ENCODE assay signal across 8 mouse cellular contexts in genomic region chr1:134078802-134079476, GRCm38 (mm10). TPM values are rescaled to one million over a fixed set of nuclear protein-coding genes. Genes with fewer than 3 reads are reported as not detected.
DNase-seq lines count a peak whose midpoint lies in the region; ATAC-seq and TF ChIP-seq lines count a peak whose summit lies in the region.

Btg2 (minus strand) TSS chr1:134079120.

- ATAC-seq in forebrain, embryonic 12.5 days (ENCODE audit: low FRiP score) = peak; percentile 95
- ATAC-seq in heart, postnatal 0 days (ENCODE audit: insufficient read depth, low read depth) = peak; percentile 91
- ATAC-seq in liver, postnatal 0 days = peak; percentile 92
- ATAC-seq in neural tube, embryonic 14.5 days (ENCODE audit: low read depth) = peak; percentile 96

- peaks cover 22% of the 10 kb centered on the region for H3K27me3 ChIP-seq in CH12.LX (replicated peaks)
- H3K27me3 ChIP-seq in forebrain, embryonic 12.5 days = no peaks in the 10 kb centered on the region
- no peaks in the 10 kb centered on the region for H3K27me3 ChIP-seq in heart, postnatal 0 days (ENCODE audit: control insufficient read depth, insufficient read depth, low read length)
- H3K27me3 ChIP-seq in liver, postnatal 0 days (ENCODE audit: insufficient read depth, low read length) = no peaks in the 10 kb centered on the region
- H3K27me3 ChIP-seq in neural tube, embryonic 14.5 days (ENCODE audit: control insufficient read depth, insufficient read depth, low read length) = no peaks in the 10 kb centered on the region

- peak; percentile 89 for DNase-seq in CH12.LX (ENCODE audit: extremely low read depth)
- DNase-seq in c-Kit-positive CD71-positive TER-119-negative erythroid progenitor cells, embryonic 14.5 days (ENCODE audit: low read depth) = peak; percentile 91
- DNase-seq in heart, postnatal 0 days (ENCODE audit: low spot score) = peak; percentile 97
- peak; percentile 85 for DNase-seq in large intestine, adult 2 months (ENCODE audit: low read depth, low spot score)
- DNase-seq in liver, postnatal 0 days = peak; percentile 99
- DNase-seq in testis, postnatal 10 days (ENCODE audit: low spot score) = peak; percentile 98

- dilution Hi-C loops in CH12.LX (cut with MboI; ENCODE audit: extremely low pct_ligation_motif_present, extremely low pct_unique_long_range_greater_than_20kb, low sequenced_read_pairs) = no loop called here

- TF ChIP-seq CTCF in CH12.LX (conservative IDR thresholded peaks at IDR 0.05 in 1 of 2, IDR thresholded peaks at IDR 0.05 in 1 of 2; ENCODE audit: low read depth in 2 of 2, low read length in 2 of 2) = no peak
- TF ChIP-seq CTCF in heart, postnatal 0 days (IDR thresholded peaks at IDR 0.05; ENCODE audit: low read depth) = no peak
- peak; percentile 18; the same call in 1 of the 2 replicates for TF ChIP-seq CTCF in liver, postnatal 0 days (IDR thresholded peaks at IDR 0.05; ENCODE audit: low read depth)

- in situ Hi-C loops in CH12.LX (cut with MboI; ENCODE audit: low pct_ligation_motif_present, low pct_unique_long_range_greater_than_20kb, low sequenced_read_pairs) = no loop called here

- H3K79me2 ChIP-seq in CH12.LX (replicated peaks; ENCODE audit: control insufficient read depth, extremely low read depth, insufficient read depth, poor library complexity, severe bottlenecking) = peaks cover 11% of the 10 kb centered on the region; the same call in 1 of the 2 replicates

- peak within 1 kb of the TSS; percentile 68 to 83 (median 78) for H3K4me3 ChIP-seq in CH12.LX (replicated peaks in 1 of 3; ENCODE audit: low read depth in 2 of 3, low read length in 2 of 3, poor library complexity in 1 of 3)
- H3K4me3 ChIP-seq in forebrain, embryonic 12.5 days (replicated peaks) = peak within 1 kb of the TSS; percentile 76
- peak within 1 kb of the TSS; percentile 68 for H3K4me3 ChIP-seq in heart, postnatal 0 days (ENCODE audit: low read depth, low read length)
- peak within 1 kb of the TSS; percentile 79 for H3K4me3 ChIP-seq in liver, postnatal 0 days (ENCODE audit: low read depth, low read length)
- H3K4me3 ChIP-seq in neural tube, embryonic 14.5 days (ENCODE audit: low read depth, low read length) = peak within 1 kb of the TSS; percentile 71

- TF ChIP-seq POLR2A in CH12.LX (IDR thresholded peaks at IDR 0.05; ENCODE audit: low read depth, low read length) = peak; percentile 100

- H3K36me3 ChIP-seq in CH12.LX (replicated peaks in 1 of 2; ENCODE audit: control insufficient read depth in 1 of 2, insufficient read depth in 1 of 2, low read length in 1 of 2) = peaks cover 13 to 33% of the 10 kb centered on the region in 2 experiments
- peaks cover 33% of the 10 kb centered on the region for H3K36me3 ChIP-seq in forebrain, embryonic 12.5 days (replicated peaks)
- H3K36me3 ChIP-seq in heart, postnatal 0 days (replicated peaks; ENCODE audit: control insufficient read depth, insufficient read depth, low read length) = peaks cover 28% of the 10 kb centered on the region
- peaks cover 39% of the 10 kb centered on the region for H3K36me3 ChIP-seq in liver, postnatal 0 days (replicated peaks; ENCODE audit: insufficient read depth, low read length)
- H3K36me3 ChIP-seq in neural tube, embryonic 14.5 days (ENCODE audit: control insufficient read depth, insufficient read depth, low read length) = no peaks in the 10 kb centered on the region

- H3K4me2 ChIP-seq in CH12.LX (ENCODE audit: insufficient read depth, low read depth, poor library complexity, severe bottlenecking) = peak within 1 kb of the TSS; percentile 80
- H3K4me2 ChIP-seq in forebrain, embryonic 12.5 days = peak within 1 kb of the TSS; percentile 81
- peak within 1 kb of the TSS; percentile 77 for H3K4me2 ChIP-seq in heart, postnatal 0 days (ENCODE audit: low read depth, low read length)
- H3K4me2 ChIP-seq in liver, postnatal 0 days (ENCODE audit: low read depth, low read length) = peak within 1 kb of the TSS; percentile 80
- peak within 1 kb of the TSS; percentile 64 for H3K4me2 ChIP-seq in neural tube, embryonic 14.5 days (ENCODE audit: low read depth, low read length)

- H3K9me3 ChIP-seq in CH12.LX (replicated peaks; ENCODE audit: low read length) = no peaks in the 10 kb centered on the region
- no peaks in the 10 kb centered on the region for H3K9me3 ChIP-seq in forebrain, embryonic 12.5 days
- no peaks in the 10 kb centered on the region for H3K9me3 ChIP-seq in heart, postnatal 0 days (replicated peaks; ENCODE audit: control insufficient read depth, low read length)
- H3K9me3 ChIP-seq in liver, postnatal 0 days (ENCODE audit: low read length) = no peaks in the 10 kb centered on the region
- no peaks in the 10 kb centered on the region for H3K9me3 ChIP-seq in neural tube, embryonic 14.5 days (ENCODE audit: control insufficient read depth, low read length)

- 0 out of 2 replicates have a peak, but pooled peaks have one; percentile 10 for TF ChIP-seq EP300 in CH12.LX (IDR thresholded peaks at IDR 0.05; ENCODE audit: low read length)
- no peak for TF ChIP-seq EP300 in heart, postnatal 0 days (IDR thresholded peaks at IDR 0.05; ENCODE audit: low read depth)
- peak; percentile 78; the same call in 1 of the 2 replicates for TF ChIP-seq EP300 in liver, postnatal 0 days (IDR thresholded peaks at IDR 0.05; ENCODE audit: low read depth)

- no peak within 1 kb of the TSS for H3K27ac ChIP-seq in CH12.LX (ENCODE audit: insufficient read depth, low read depth)
- H3K27ac ChIP-seq in forebrain, embryonic 12.5 days = peak within 1 kb of the TSS; percentile 85
- H3K27ac ChIP-seq in heart, postnatal 0 days (ENCODE audit: low read depth) = peak within 1 kb of the TSS; percentile 87
- H3K27ac ChIP-seq in liver, postnatal 0 days (ENCODE audit: low read depth) = peak within 1 kb of the TSS; percentile 75
- H3K27ac ChIP-seq in neural tube, embryonic 14.5 days (ENCODE audit: low read depth, low read length) = peak within 1 kb of the TSS; percentile 80

- H3K9ac ChIP-seq in CH12.LX (ENCODE audit: insufficient read depth, low read depth) = peak within 1 kb of the TSS; percentile 70
- peak within 1 kb of the TSS; percentile 93 for H3K9ac ChIP-seq in forebrain, embryonic 12.5 days
- H3K9ac ChIP-seq in heart, postnatal 0 days (replicated peaks; ENCODE audit: low read depth, low read length) = peak within 1 kb of the TSS; percentile 85
- H3K9ac ChIP-seq in liver, postnatal 0 days (replicated peaks) = peak within 1 kb of the TSS; percentile 81
- peak within 1 kb of the TSS; percentile 80 for H3K9ac ChIP-seq in neural tube, embryonic 14.5 days (replicated peaks; ENCODE audit: low read depth, low read length)

- under 1% methylated on average over 59 of the region's 62 CpGs for WGBS in forebrain, embryonic 12.5 days
- under 1% methylated on average over 52 of the region's 62 CpGs for WGBS in heart, postnatal 0 days
- WGBS in large intestine, adult 2 months = under 1% methylated on average over 62 of the region's 62 CpGs
- 0% methylated on average over 50 of the region's 62 CpGs for WGBS in liver, postnatal 0 days (ENCODE audit: insufficient replicate concordance)
- 1% methylated on average over 46 of the region's 62 CpGs for WGBS in neural tube, embryonic 14.5 days

- H3K4me1 ChIP-seq in CH12.LX (ENCODE audit: control insufficient read depth in 1 of 2, insufficient read depth in 2 of 2) = peaks cover 20 to 55% of the 10 kb centered on the region in 2 experiments
- peaks cover 58% of the 10 kb centered on the region for H3K4me1 ChIP-seq in forebrain, embryonic 12.5 days
- H3K4me1 ChIP-seq in heart, postnatal 0 days (ENCODE audit: control insufficient read depth, insufficient read depth) = peaks cover 53% of the 10 kb centered on the region
- H3K4me1 ChIP-seq in liver, postnatal 0 days (ENCODE audit: insufficient read depth) = peaks cover 66% of the 10 kb centered on the region
- H3K4me1 ChIP-seq in neural tube, embryonic 14.5 days (ENCODE audit: control insufficient read depth, insufficient read depth, low read length) = peaks cover 21% of the 10 kb centered on the region

- TF ChIP-seq RAD21 in CH12.LX (IDR thresholded peaks at IDR 0.05; ENCODE audit: low read depth, low read length) = no peak

TF ChIP-seq in CH12.LX, 34 proteins besides CTCF, POLR2A, EP300 and RAD21 (continues in another document):
- TF ChIP-seq USF2 (conservative IDR thresholded peaks at IDR 0.05; ENCODE audit: low read depth, low read length) = no peak
- TF ChIP-seq E2F4 (IDR thresholded peaks at IDR 0.05; ENCODE audit: insufficient replicate concordance, low read depth, low read length) = no peak
- TF ChIP-seq POLR2AphosphoS2 (IDR thresholded peaks at IDR 0.05; ENCODE audit: low read depth, low read length) = peak; percentile 98
- TF ChIP-seq SMC3 (IDR thresholded peaks at IDR 0.05; ENCODE audit: low read depth, low read length) = 0 out of 2 replicates have a peak, but pooled peaks have one; percentile 0
- TF ChIP-seq HCFC1 (IDR thresholded peaks at IDR 0.05; ENCODE audit: low read depth, low read length) = no peak
- 0 out of 2 replicates have a peak, but pooled peaks have one; percentile 6 for TF ChIP-seq MAFK (IDR thresholded peaks at IDR 0.05; ENCODE audit: insufficient replicate concordance, low read length)
- TF ChIP-seq UBTF (IDR thresholded peaks at IDR 0.05; ENCODE audit: low read depth, low read length) = 0 out of 2 replicates have a peak, but pooled peaks have one; percentile 55
- peak; percentile 96 for TF ChIP-seq TBP (conservative IDR thresholded peaks at IDR 0.05; ENCODE audit: low read depth, low read length)
- TF ChIP-seq TCF12 (IDR thresholded peaks at IDR 0.05; ENCODE audit: low read depth, low read length) = peak; percentile 94
- peak; percentile 52 for TF ChIP-seq NRF1 (IDR thresholded peaks at IDR 0.05; ENCODE audit: low read depth, low read length)
- peak; percentile 99 for TF ChIP-seq ZMIZ1 (IDR thresholded peaks at IDR 0.05; ENCODE audit: low read depth, low read length)
- peak; percentile 100 for TF ChIP-seq NELFE (IDR thresholded peaks at IDR 0.05; ENCODE audit: low read depth, low read length)
- peak; percentile 54 for TF ChIP-seq MAZ (IDR thresholded peaks at IDR 0.05; ENCODE audit: low read depth, low read length)
- 0 out of 2 replicates have a peak, but pooled peaks have one; percentile 48 for TF ChIP-seq RCOR1 (conservative IDR thresholded peaks at IDR 0.05; ENCODE audit: low read depth, low read length)
- peak; percentile 54 for TF ChIP-seq JUN (IDR thresholded peaks at IDR 0.05; ENCODE audit: insufficient read depth, low read depth, low read length)

RNA-seq across cellular contexts. Expression of gene Btg2, which starts in this region (rescaled TPM):
- total RNA-seq in CH12.LX (2012; rRNA removed) = 11.6 and 14.4 TPM in 2 replicates
- 14.8 and 19.7 TPM in 2 replicates for total RNA-seq in CH12.LX (2014; rRNA removed)
- polyA plus RNA-seq in CH12.LX (2012; ENCODE audit: insufficient read length, low read depth) = 6.9 and 7.2 TPM in 2 replicates
- 128 and 135 TPM in 2 replicates for polyA plus RNA-seq in forebrain, embryonic 12.5 days (2016; fragmentation: Nextera tagmentation; extraction: Ambion mirVana)
- total RNA-seq in heart, postnatal 0 days (2014; rRNA removed; ENCODE audit: low replicate concordance) = 46.8 and 52.9 TPM in 2 replicates
- 27.4 and 33.7 TPM in 2 replicates for polyA plus RNA-seq in heart, postnatal 0 days (2015; fragmentation: Nextera tagmentation; extraction: Ambion mirVana)
- polyA plus RNA-seq in large intestine, adult 2 months (2012; rRNA removed) = 44.1 and 73.6 TPM in 2 replicates
- polyA plus RNA-seq in liver, postnatal 0 days (2015; fragmentation: Nextera tagmentation; extraction: Ambion mirVana) = 60.1 and 62.6 TPM in 2 replicates
- polyA plus RNA-seq in neural tube, embryonic 14.5 days (2014; fragmentation: Nextera tagmentation; extraction: Ambion mirVana) = 22.4 and 26.9 TPM in 2 replicates
